Mouse (Mus musculus) megakaryocyte, embryonic 14.5 days (primary cell): ENCODE results near the gene Vmp1. TPM values are rescaled to one million over a fixed set of nuclear protein-coding genes. Genes with fewer than 3 reads are reported as not detected.

Experiments
- H3K27me3 ChIP-seq: replicated peaks from 2 replicates; pipeline ENCODE3; 2012; ENCODE audit warnings: inconsistent platforms
- H3K36me3 ChIP-seq: replicated peaks from 2 replicates; pipeline ENCODE3; 2012; ENCODE audit warnings: low read length, inconsistent platforms, mixed read lengths
- H3K4me1 ChIP-seq: 2 replicates; pipeline ENCODE4 v1.6.1; 2012; ENCODE audit warnings: inconsistent platforms
- H3K4me3 ChIP-seq: replicated peaks from 2 replicates; pipeline ENCODE3; 2012; ENCODE audit warnings: moderate library complexity, mild to moderate bottlenecking, inconsistent platforms
- H3K9me3 ChIP-seq: 2 replicates; pipeline ENCODE4 v1.6.1; 2012; ENCODE audit warnings: inconsistent platforms
- FLI1 ChIP-seq: IDR thresholded peaks from 2 replicates; pipeline ENCODE4 v1.6.1; 2012; ENCODE audit warnings: low read length, inconsistent platforms, mixed read lengths
- GATA1 ChIP-seq: IDR thresholded peaks from 3 replicates; pipeline ENCODE4 v1.6.1; 2012; ENCODE audit warnings: mixed read lengths, low read length, inconsistent platforms, borderline replicate concordance
- polyA plus RNA-seq: library from polyadenylated mRNA; stranded (reverse); fragments of >175 nt; gene quantifications from 2 replicates; pipeline ENCODE4 v1.2.3, GENCODE M21; 2012; ENCODE audit warnings: low replicate concordance; ENCODE audit not compliant: insufficient read depth

The Vmp1 gene
- polyA plus RNA-seq, 1 experiment = 25.4 TPM

- Histone ChIP-seq H3K36me3 (peaks cover 26% of the 10 kb centered on the region), H3K27me3 (no peaks in the 10 kb centered on the region), H3K4me1 (peaks cover 49% of the 10 kb centered on the region), H3K4me3 (no peak overlapping the region), H3K9me3 (no peaks in the 10 kb centered on the region)
- TF ChIP-seq FLI1 = no peak
- no peak for TF ChIP-seq GATA1
These were observed 75.8 kb downstream of the Vmp1 start for GRCm38 (mm10) chr11:86607808-86608350.

DNA sequence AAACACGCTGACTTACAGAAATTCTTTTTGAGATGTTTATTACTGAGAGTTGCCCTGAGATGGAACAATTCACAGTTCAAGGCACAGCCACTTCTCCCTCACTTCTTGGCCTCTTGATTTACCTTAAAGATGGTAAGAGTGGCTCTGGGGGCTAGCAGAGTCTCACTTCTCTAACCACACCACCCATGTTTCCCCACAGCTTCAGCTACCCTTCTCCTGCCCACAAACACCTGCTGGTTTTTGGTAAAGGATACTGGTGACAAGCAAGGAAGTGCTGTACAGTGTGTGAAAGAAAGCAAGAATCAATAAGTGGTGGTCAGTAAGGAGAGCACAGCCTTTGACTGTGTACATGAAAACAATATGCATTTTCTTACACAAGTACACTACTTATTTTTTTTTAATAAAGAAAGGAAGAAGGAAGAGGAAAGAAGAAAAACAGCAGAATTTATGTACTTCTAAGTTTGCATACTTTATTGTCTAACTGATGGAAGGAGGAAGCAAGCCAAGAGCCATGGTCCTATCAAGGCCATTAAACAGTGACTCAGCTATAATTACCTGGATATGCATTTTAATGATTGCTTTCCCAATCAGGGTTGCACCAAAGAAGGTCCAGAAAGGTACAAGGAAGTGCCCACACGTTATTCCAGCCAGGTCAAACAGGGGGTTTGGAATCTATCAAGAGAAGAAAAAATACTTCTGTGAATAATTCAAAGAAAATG is 76.9 kb downstream of the Vmp1 start:
- H3K4me3 ChIP-seq = no peak overlapping the region
- H3K36me3 ChIP-seq = peaks cover 26% of the 10 kb centered on the region
- TF ChIP-seq GATA1 (no peak), FLI1 (no peak)
- no peaks in the 10 kb centered on the region for H3K9me3 ChIP-seq
- no peaks in the 10 kb centered on the region for H3K27me3 ChIP-seq
- peaks cover 39% of the 10 kb centered on the region for H3K4me1 ChIP-seq

DNA sequence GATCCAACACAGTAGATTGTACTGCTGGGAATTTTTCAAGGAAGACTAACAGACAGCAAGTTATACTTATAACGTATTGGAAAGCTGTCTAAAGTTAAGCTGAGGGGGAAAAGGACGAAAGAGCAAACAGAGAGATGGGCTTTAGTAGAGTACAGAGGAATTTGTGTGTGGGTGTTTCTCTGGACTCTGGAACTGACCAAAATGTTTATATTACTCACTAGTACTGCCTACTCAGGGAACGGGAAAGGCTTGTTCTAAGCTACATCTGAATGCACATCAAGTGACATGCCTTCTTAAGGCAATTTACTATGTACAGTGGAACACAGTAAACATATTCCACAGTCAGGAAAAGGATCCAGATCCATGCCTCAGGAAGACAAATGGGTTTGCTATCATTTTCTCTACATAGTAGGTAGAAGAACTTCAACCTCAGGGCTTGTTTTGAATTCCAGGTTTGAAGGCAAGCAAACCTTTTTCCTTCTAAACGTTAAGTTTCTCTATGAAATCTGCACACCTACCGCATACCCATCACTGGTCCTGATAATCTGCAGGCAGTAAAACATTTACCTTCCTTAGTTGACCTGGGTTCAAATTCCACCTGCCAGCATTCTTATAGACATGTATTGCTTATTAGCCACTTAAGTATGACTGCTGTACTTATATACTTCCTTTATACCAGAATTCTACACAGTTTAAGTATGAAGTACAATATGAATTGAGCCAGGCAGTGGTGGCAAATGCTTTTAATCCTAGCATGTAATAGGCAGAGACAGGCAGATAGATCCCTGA is 78.7 kb downstream of the Vmp1 start:
- TF ChIP-seq FLI1 = no peak
- Histone ChIP-seq H3K27me3 (no peaks in the 10 kb centered on the region), H3K9me3 (no peaks in the 10 kb centered on the region), H3K4me3 (no peak overlapping the region), H3K36me3 (peaks cover 31% of the 10 kb centered on the region), H3K4me1 (peaks cover 30% of the 10 kb centered on the region)

DNA sequence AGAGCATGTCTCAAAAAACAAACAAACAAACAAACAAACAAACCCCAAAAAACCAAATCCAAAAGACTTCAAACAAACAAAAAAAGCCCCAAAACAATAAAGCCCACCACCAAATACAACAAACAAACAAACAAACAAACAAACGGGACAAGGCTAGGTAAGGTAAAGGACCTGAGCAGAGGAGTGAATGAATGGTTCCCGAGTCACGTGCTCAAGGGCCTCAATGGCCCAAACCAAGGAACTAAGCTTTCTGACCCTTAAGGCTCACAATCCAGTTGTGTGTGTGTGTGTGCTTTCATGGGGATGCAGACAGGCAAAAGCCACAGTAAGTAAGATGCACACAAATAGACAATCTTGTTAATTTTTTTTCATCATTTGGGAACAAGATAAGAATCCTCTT is 79.3 kb downstream of the Vmp1 start:
- peaks cover 36% of the 10 kb centered on the region for H3K36me3 ChIP-seq
- no peaks in the 10 kb centered on the region for H3K9me3 ChIP-seq
- H3K4me1 ChIP-seq = peaks cover 31% of the 10 kb centered on the region
- no peaks in the 10 kb centered on the region for H3K27me3 ChIP-seq
- H3K4me3 ChIP-seq = no peak overlapping the region
- TF ChIP-seq GATA1 = no peak
- no peak for TF ChIP-seq FLI1

GRCm38 (mm10) chr11:86603719-86604118 is 79.9 kb downstream of the Vmp1 start:
- Histone ChIP-seq H3K4me3 (no peak overlapping the region), H3K9me3 (no peaks in the 10 kb centered on the region), H3K27me3 (no peaks in the 10 kb centered on the region), H3K4me1 (peaks cover 31% of the 10 kb centered on the region), H3K36me3 (peaks cover 36% of the 10 kb centered on the region)
- TF ChIP-seq FLI1 = no peak
- no peak for TF ChIP-seq GATA1

GRCm38 (mm10) chr11:86602116-86602515 is 81.5 kb downstream of the Vmp1 start:
- Histone ChIP-seq H3K4me1 (peaks cover 37% of the 10 kb centered on the region), H3K4me3 (no peak overlapping the region), H3K27me3 (no peaks in the 10 kb centered on the region), H3K36me3 (peaks cover 32% of the 10 kb centered on the region), H3K9me3 (no peaks in the 10 kb centered on the region)
- TF ChIP-seq FLI1 = no peak
- no peak for TF ChIP-seq GATA1

GRCm38 (mm10) chr11:86600209-86600557 is 83.5 kb downstream of the Vmp1 start:
- TF ChIP-seq FLI1 = no peak
- TF ChIP-seq GATA1 = no peak
- Histone ChIP-seq H3K9me3 (no peaks in the 10 kb centered on the region), H3K4me3 (no peak overlapping the region), H3K4me1 (peaks cover 45% of the 10 kb centered on the region), H3K27me3 (no peaks in the 10 kb centered on the region), H3K36me3 (peaks cover 26% of the 10 kb centered on the region)

DNA sequence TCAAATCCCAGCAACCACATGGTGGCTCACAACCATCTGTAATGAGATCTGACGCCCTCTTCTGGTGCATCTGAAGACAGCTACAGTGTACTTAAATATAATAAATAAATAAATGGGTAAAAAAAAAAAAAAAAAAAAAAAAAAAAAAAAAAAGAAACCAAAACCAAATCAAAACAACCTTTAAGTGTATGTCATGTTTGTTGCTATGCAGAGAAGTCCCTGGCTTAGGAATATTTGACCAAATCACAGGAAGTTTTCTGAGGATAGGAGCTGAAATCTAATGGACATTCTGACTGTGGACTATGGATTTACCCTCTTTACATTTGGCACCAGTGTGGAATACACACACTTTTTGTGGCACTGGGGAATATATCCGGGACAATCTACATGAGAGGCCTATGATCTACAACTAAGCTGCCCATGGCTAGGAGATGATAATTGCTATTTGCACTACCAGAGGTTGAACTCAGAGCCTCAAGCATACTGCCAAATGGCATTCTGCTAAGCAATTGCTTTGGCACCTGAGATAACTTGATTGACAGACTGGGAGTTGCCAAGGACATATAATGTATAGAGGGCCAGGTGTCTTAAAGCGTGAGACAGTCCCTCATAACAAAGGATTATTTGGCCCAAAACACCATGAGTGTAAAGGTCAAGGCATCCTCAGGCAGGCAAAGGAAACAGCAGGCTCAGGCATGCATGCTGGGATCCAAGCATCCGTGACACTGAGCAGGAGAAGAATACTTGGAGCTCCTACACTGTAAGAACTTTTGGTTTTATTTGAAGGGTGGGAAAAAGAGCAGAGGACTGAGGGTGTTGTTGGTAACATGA is 84.0 kb downstream of the Vmp1 start:
- Histone ChIP-seq H3K4me3 (peak overlapping the region; percentile 23), H3K9me3 (no peaks in the 10 kb centered on the region), H3K36me3 (peaks cover 22% of the 10 kb centered on the region), H3K27me3 (no peaks in the 10 kb centered on the region), H3K4me1 (peaks cover 51% of the 10 kb centered on the region)
- TF ChIP-seq GATA1 (no peak), FLI1 (no peak)

DNA sequence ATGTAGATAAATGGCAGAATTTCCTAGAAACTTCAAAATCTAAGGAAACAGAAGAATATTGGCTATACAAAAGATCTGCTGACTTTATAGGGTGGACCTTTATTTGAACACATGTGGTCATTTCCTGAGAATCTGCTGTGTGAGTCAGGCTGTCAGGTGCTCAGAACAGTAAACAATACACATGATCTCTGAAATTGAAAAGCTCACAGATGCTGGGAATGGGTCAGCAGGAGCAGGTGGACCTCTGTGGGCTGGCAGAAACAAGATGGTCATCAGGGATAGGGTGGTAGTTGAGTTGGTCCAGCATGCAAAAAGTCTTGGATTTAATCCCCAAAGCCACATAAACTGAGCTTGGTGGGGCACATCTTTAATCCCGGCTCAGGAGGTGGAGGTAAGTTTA is 85.1 kb downstream of the Vmp1 start:
- Histone ChIP-seq H3K36me3 (peaks cover 22% of the 10 kb centered on the region), H3K9me3 (no peaks in the 10 kb centered on the region), H3K4me1 (peaks cover 61% of the 10 kb centered on the region), H3K27me3 (no peaks in the 10 kb centered on the region), H3K4me3 (no peak overlapping the region)
- TF ChIP-seq GATA1 = no peak

- no peak overlapping the region for H3K4me3 ChIP-seq
- H3K36me3 ChIP-seq = peaks cover 22% of the 10 kb centered on the region
- H3K4me1 ChIP-seq = peaks cover 65% of the 10 kb centered on the region
- H3K9me3 ChIP-seq = no peaks in the 10 kb centered on the region
- H3K27me3 ChIP-seq = no peaks in the 10 kb centered on the region
- TF ChIP-seq FLI1 (no peak), GATA1 (no peak)
These were observed 85.5 kb downstream of the Vmp1 start for GRCm38 (mm10) chr11:86598154-86598553.
